Mouse (Mus musculus): ENCODE data around the gene Mcu.

DNA sequence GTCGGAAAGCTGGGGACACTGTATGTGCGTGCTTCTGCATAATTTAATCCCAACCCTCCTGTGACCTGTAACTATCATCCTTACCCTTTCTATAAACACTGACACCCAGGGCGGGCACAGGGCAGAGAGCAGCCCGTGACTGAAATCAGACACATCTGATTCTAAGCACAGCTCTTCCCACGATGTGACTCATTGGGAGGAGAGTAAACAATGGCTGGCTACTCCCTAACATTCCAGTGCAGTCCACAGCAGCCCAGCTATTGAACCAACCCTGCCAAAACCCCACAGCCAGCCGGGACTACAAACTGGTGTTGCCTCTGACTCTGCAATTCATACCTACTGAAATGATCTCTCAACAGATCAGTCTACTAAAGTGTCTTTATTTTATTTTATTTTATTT lies 78.9 kb downstream of the Mcu start:
- no peak for TF ChIP-seq CTCF (conservative IDR thresholded peaks at IDR 0.05; ENCODE audit: low read length)
- TF ChIP-seq NANOG (IDR thresholded peaks at IDR 0.05; ENCODE audit: borderline replicate concordance, low read length): no peak

Data from E14TG2a.4 (cell line).